Mouse (Mus musculus): ENCODE data around the gene Stk26. TPM values are rescaled to one million over a fixed set of nuclear protein-coding genes. Genes with fewer than 3 reads are reported as not detected.

The Stk26 gene
- polyA plus RNA-seq, 1 experiment from 2014 or later: 4.2 TPM

Other genes starting within 250 kb of the Stk26 start
- gene Frmd7, start 101.7 kb downstream of the Stk26 start, polyA plus RNA-seq (2014; fragmentation: Nextera tagmentation; extraction: Ambion mirVana): not detected in 2 replicates
- 19.5 and 21.6 TPM in 2 replicates for gene Rap2c, start 177.0 kb downstream of the Stk26 start, polyA plus RNA-seq (2014; fragmentation: Nextera tagmentation; extraction: Ambion mirVana)